Mouse (Mus musculus) G1E (cell line): ENCODE results near the gene Prkag1.

Experiments
- CTCF ChIP-seq: IDR thresholded peaks from 2 replicates; pipeline ENCODE4 v1.5.1; 2012; ENCODE audit warnings: low read depth, low read length, inconsistent platforms, mixed read lengths
- GATA1 ChIP-seq: IDR thresholded peaks from 2 replicates; pipeline ENCODE4 v1.6.1; 2012; ENCODE audit warnings: borderline replicate concordance, low read length, inconsistent platforms, mixed read lengths

GRCm38 (mm10) chr15:98774096-98774495 lies 57.2 kb downstream of the Prkag1 start:
- no peak for TF ChIP-seq GATA1
- TF ChIP-seq CTCF, result no peak
